ENCODE assay signal across 8 mouse cellular contexts in the genomic region with DNA sequence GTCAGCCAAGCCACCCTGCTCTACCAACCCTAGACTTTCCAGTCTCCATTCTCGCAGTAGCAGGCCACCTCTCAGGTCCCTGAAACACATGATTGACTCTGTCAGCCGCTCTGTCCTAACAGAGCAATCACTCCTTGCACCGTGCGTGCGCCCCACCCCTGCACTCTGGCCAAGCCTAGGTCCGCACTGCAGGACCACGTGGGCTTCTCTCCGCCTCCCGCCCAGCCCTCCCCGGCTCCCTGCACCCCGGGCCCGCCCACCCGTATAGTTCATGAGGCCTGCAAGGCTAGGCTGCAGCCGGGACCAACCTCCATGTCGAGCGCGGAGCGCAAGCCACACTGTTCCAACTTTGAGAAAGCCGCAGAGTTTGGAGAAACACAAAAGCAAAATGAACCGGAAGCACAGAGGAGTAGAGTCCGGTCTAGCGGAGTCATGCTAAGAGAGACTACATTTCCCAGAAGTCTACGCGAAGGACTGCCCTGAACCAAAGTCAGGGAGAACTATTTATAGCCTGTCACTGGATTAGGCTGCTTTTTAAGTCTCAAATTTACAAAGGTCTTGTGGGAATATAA. TPM values are rescaled to one million over a fixed set of nuclear protein-coding genes. Genes with fewer than 3 reads are reported as not detected.
A peak's percentile ranks its signal among the peaks of the same experiment; 100 is the strongest.
DNase-seq lines count a peak whose midpoint lies in the region; ATAC-seq lines count a peak whose summit lies in the region.

No protein-coding gene starts in this region.

- H3K36me3 ChIP-seq in heart, embryonic 13.5 days, result peaks cover 19% of the 10 kb centered on the region
- H3K36me3 ChIP-seq in liver, embryonic 12.5 days, result peaks cover 24% of the 10 kb centered on the region
- H3K36me3 ChIP-seq in stomach, embryonic 15.5 days, result no peaks in the 10 kb centered on the region

- H3K27me3 ChIP-seq in heart, embryonic 13.5 days (replicated peaks), result no peaks in the 10 kb centered on the region
- H3K27me3 ChIP-seq in liver, embryonic 12.5 days (replicated peaks), result no peaks in the 10 kb centered on the region
- no peaks in the 10 kb centered on the region for H3K27me3 ChIP-seq in stomach, embryonic 15.5 days (replicated peaks)

- ATAC-seq in erythroid progenitor cell, adult 5-6 weeks (replicated peaks; ENCODE audit: low FRiP score, poor library complexity, severe bottlenecking), result peak; percentile 92
- peak; percentile 99 for ATAC-seq in heart, embryonic 13.5 days (ENCODE audit: extremely low read depth, insufficient number of reproducible peaks, low FRiP score, low TSS enrichment)
- peak; percentile 100 for ATAC-seq in liver, embryonic 12.5 days
- ATAC-seq in stomach, embryonic 15.5 days (ENCODE audit: insufficient read depth, low FRiP score, low read depth), result peak; percentile 100

- H3K9me3 ChIP-seq in heart, embryonic 13.5 days, result no peaks in the 10 kb centered on the region
- no peaks in the 10 kb centered on the region for H3K9me3 ChIP-seq in liver, embryonic 12.5 days (replicated peaks)
- no peaks in the 10 kb centered on the region for H3K9me3 ChIP-seq in stomach, embryonic 15.5 days

- under 1% methylated on average over 24 of the region's 24 CpGs for WGBS in heart, embryonic 13.5 days
- whole genome bisulfite sequencing in liver, embryonic 12.5 days (ENCODE audit: insufficient replicate concordance), result under 1% methylated on average over 24 of the region's 24 CpGs
- WGBS in stomach, embryonic 15.5 days, result under 1% methylated on average over 24 of the region's 24 CpGs

- peak overlapping the region; percentile 68 for H3K4me3 ChIP-seq in heart, embryonic 13.5 days
- H3K4me3 ChIP-seq in liver, embryonic 12.5 days, result peak overlapping the region; percentile 72
- peak overlapping the region; percentile 64 for H3K4me3 ChIP-seq in stomach, embryonic 15.5 days (replicated peaks)

- peak; percentile 77 for DNase-seq in CD4-positive, CD25-positive, alpha-beta regulatory T cell, adult 2 months (ENCODE audit: low read depth, low spot score)
- peak; percentile 60 for DNase-seq in brain, embryonic 18.5 days (ENCODE audit: low read depth, low spot score)
- peak; percentile 86 for DNase-seq in kidney, postnatal 10 days
- peak; percentile 42 to 46 for DNase-seq in natural killer cell, adult 2 months (ENCODE audit: low spot score in 2 of 2)

- H3K27ac ChIP-seq in heart, embryonic 13.5 days (replicated peaks), result peak overlapping the region; percentile 90
- peak overlapping the region; percentile 86 for H3K27ac ChIP-seq in liver, embryonic 12.5 days
- H3K27ac ChIP-seq in stomach, embryonic 15.5 days, result peak overlapping the region; percentile 87

- peaks cover 12% of the 10 kb centered on the region for H3K4me1 ChIP-seq in heart, embryonic 13.5 days
- H3K4me1 ChIP-seq in liver, embryonic 12.5 days, result peaks cover 18% of the 10 kb centered on the region
- H3K4me1 ChIP-seq in stomach, embryonic 15.5 days, result peaks cover 5% of the 10 kb centered on the region; the same call in 1 of the 2 replicates

- peak overlapping the region; percentile 72 for H3K4me2 ChIP-seq in heart, embryonic 13.5 days
- peak overlapping the region; percentile 83 for H3K4me2 ChIP-seq in liver, embryonic 12.5 days
- H3K4me2 ChIP-seq in stomach, embryonic 15.5 days, result peak overlapping the region; percentile 70

- H3K9ac ChIP-seq in heart, embryonic 13.5 days, result peak overlapping the region; percentile 85
- H3K9ac ChIP-seq in liver, embryonic 12.5 days, result peak overlapping the region; percentile 66
- peak overlapping the region; percentile 45 for H3K9ac ChIP-seq in stomach, embryonic 15.5 days

RNA-seq across cellular contexts. Expression of gene Zfp708, which starts 16.5 kb away (rescaled TPM):
- total RNA-seq in erythroid progenitor cell, adult 5-6 weeks (2015; ENCODE audit: low replicate concordance), result 4.2 TPM in 1 of 2 replicates, not detected in the other
- 1.2 and 2.1 TPM in 2 replicates for total RNA-seq in erythroid progenitor cell, adult 5-6 weeks (2017; ENCODE audit: low replicate concordance)
- polyA plus RNA-seq in heart, embryonic 13.5 days (2015; fragmentation: Nextera tagmentation; extraction: Ambion mirVana), result 2.8 and 3.0 TPM in 2 replicates
- polyA plus RNA-seq in liver, embryonic 12.5 days (2016; fragmentation: Nextera tagmentation; extraction: Ambion mirVana), result 1.4 and 1.6 TPM in 2 replicates
- 3.7 and 4.5 TPM in 2 replicates for polyA plus RNA-seq in stomach, embryonic 15.5 days (2015; fragmentation: Nextera tagmentation; extraction: Ambion mirVana)

RNA-seq across cellular contexts. Expression of gene Zfp712, which starts 20.3 kb away (rescaled TPM):
- total RNA-seq in erythroid progenitor cell, adult 5-6 weeks (2015; ENCODE audit: low replicate concordance), result 1.1 and 3.4 TPM in 2 replicates
- total RNA-seq in erythroid progenitor cell, adult 5-6 weeks (2017; ENCODE audit: low replicate concordance), result 0.98 and 1.3 TPM in 2 replicates
- polyA plus RNA-seq in heart, embryonic 13.5 days (2015; fragmentation: Nextera tagmentation; extraction: Ambion mirVana), result 2.1 and 2.3 TPM in 2 replicates
- 1.0 and 1.1 TPM in 2 replicates for polyA plus RNA-seq in liver, embryonic 12.5 days (2016; fragmentation: Nextera tagmentation; extraction: Ambion mirVana)
- polyA plus RNA-seq in stomach, embryonic 15.5 days (2015; fragmentation: Nextera tagmentation; extraction: Ambion mirVana), result 3.3 TPM in 2 replicates

RNA-seq across cellular contexts. Expression of gene Gm28557, which starts 27.2 kb away (rescaled TPM):
- not detected in 2 replicates for total RNA-seq in erythroid progenitor cell, adult 5-6 weeks (2015; ENCODE audit: low replicate concordance)
- total RNA-seq in erythroid progenitor cell, adult 5-6 weeks (2017; ENCODE audit: low replicate concordance), result 0.83 TPM in 1 of 2 replicates, not detected in the other
- polyA plus RNA-seq in heart, embryonic 13.5 days (2015; fragmentation: Nextera tagmentation; extraction: Ambion mirVana), result 1.2 and 2.2 TPM in 2 replicates
- 1.3 and 2.5 TPM in 2 replicates for polyA plus RNA-seq in liver, embryonic 12.5 days (2016; fragmentation: Nextera tagmentation; extraction: Ambion mirVana)
- polyA plus RNA-seq in stomach, embryonic 15.5 days (2015; fragmentation: Nextera tagmentation; extraction: Ambion mirVana), result 3.1 and 3.2 TPM in 2 replicates

RNA-seq across cellular contexts. Expression of gene Rslcan18, which starts 34.8 kb away (rescaled TPM):
- total RNA-seq in erythroid progenitor cell, adult 5-6 weeks (2015; ENCODE audit: low replicate concordance), result not detected in 2 replicates
- 0.08 and 1.3 TPM in 2 replicates for total RNA-seq in erythroid progenitor cell, adult 5-6 weeks (2017; ENCODE audit: low replicate concordance)
- polyA plus RNA-seq in heart, embryonic 13.5 days (2015; fragmentation: Nextera tagmentation; extraction: Ambion mirVana), result 0.11 and 0.60 TPM in 2 replicates
- polyA plus RNA-seq in liver, embryonic 12.5 days (2016; fragmentation: Nextera tagmentation; extraction: Ambion mirVana), result 0.13 and 0.29 TPM in 2 replicates
- 0.28 and 0.41 TPM in 2 replicates for polyA plus RNA-seq in stomach, embryonic 15.5 days (2015; fragmentation: Nextera tagmentation; extraction: Ambion mirVana)

RNA-seq across cellular contexts. Expression of gene Zfp759, which starts 40.2 kb away (rescaled TPM):
- 1.1 TPM in 1 of 2 replicates, not detected in the other for total RNA-seq in erythroid progenitor cell, adult 5-6 weeks (2015; ENCODE audit: low replicate concordance)
- 0.51 and 2.9 TPM in 2 replicates for total RNA-seq in erythroid progenitor cell, adult 5-6 weeks (2017; ENCODE audit: low replicate concordance)
- 1.4 and 1.5 TPM in 2 replicates for polyA plus RNA-seq in heart, embryonic 13.5 days (2015; fragmentation: Nextera tagmentation; extraction: Ambion mirVana)
- 0.64 and 0.81 TPM in 2 replicates for polyA plus RNA-seq in liver, embryonic 12.5 days (2016; fragmentation: Nextera tagmentation; extraction: Ambion mirVana)
- 1.9 and 2.2 TPM in 2 replicates for polyA plus RNA-seq in stomach, embryonic 15.5 days (2015; fragmentation: Nextera tagmentation; extraction: Ambion mirVana)

Comparison
In these comparisons a context has a peak if more than half of its experiments do, and no peak if none do; other contexts are left out.
1. Peak in every context shown above with its lines: DNase-seq, ATAC-seq, H3K4me3 ChIP-seq and H3K27ac ChIP-seq.